Mouse (Mus musculus) layer of hippocampus, adult 11-12 months (tissue): ENCODE measurements at regions not wholly inside any gene's neighbourhood (a gene's known extent, or its start where the extent isn't known, plus 50 kb on each side); places are given as distances from the start of the nearest gene placed in this dataset.

Experiments used
- DNase-seq: peaks from one replicate; pipeline ENCODE4 v3.0.0; 2022; ENCODE audit warnings: low spot score

GRCm38 (mm10) chr4:47622851-47623743 lies 148.6 kb downstream of the Sec61b start:
- DNase-seq: no peak

GRCm38 (mm10) chr4:47630006-47630405 lies 155.5 kb downstream of the Sec61b start:
- no peak for DNase-seq

- DNase-seq: no peak
Measured at GRCm38 (mm10) chr4:47630427-47630826, 156.0 kb downstream of the Sec61b start.

GRCm38 (mm10) chr4:47638876-47639494 lies 164.5 kb downstream of the Sec61b start:
- no peak for DNase-seq

GRCm38 (mm10) chr4:47645093-47645492 lies 170.6 kb downstream of the Sec61b start:
- no peak for DNase-seq

GRCm38 (mm10) chr4:47648701-47649100 lies 174.2 kb downstream of the Sec61b start:
- DNase-seq: no peak

- no peak for DNase-seq
Measured at GRCm38 (mm10) chr4:47649951-47650350, 175.5 kb downstream of the Sec61b start.

GRCm38 (mm10) chr4:47651521-47651920 lies 177.1 kb downstream of the Sec61b start:
- DNase-seq: no peak

GRCm38 (mm10) chr4:47653143-47653542 lies 178.7 kb downstream of the Sec61b start:
- DNase-seq: no peak

GRCm38 (mm10) chr4:47669519-47669918 lies 195.1 kb downstream of the Sec61b start:
- no peak for DNase-seq

- DNase-seq: no peak
Measured at GRCm38 (mm10) chr4:47670476-47670875, 196.0 kb downstream of the Sec61b start.

- DNase-seq: no peak
Measured at GRCm38 (mm10) chr4:47671362-47671761, 196.9 kb downstream of the Sec61b start.

- no peak for DNase-seq
Measured at GRCm38 (mm10) chr4:47681141-47681540, 206.7 kb downstream of the Sec61b start.

- no peak for DNase-seq
Measured at GRCm38 (mm10) chr4:47691207-47691606, 216.7 kb downstream of the Sec61b start.

- no peak for DNase-seq
Measured at GRCm38 (mm10) chr4:47692654-47693053, 218.2 kb downstream of the Sec61b start.

GRCm38 (mm10) chr4:47693221-47693620 lies 218.8 kb downstream of the Sec61b start:
- DNase-seq: peak; percentile 64

- no peak for DNase-seq
Measured at GRCm38 (mm10) chr4:47697071-47697470, 222.6 kb downstream of the Sec61b start.

GRCm38 (mm10) chr4:47698514-47698913 lies 224.1 kb downstream of the Sec61b start:
- DNase-seq: peak; percentile 22

- DNase-seq: no peak
Measured at GRCm38 (mm10) chr4:47698926-47699325, 224.5 kb downstream of the Sec61b start.

- no peak for DNase-seq
Measured at GRCm38 (mm10) chr4:47703501-47703900, 229.0 kb downstream of the Sec61b start.

GRCm38 (mm10) chr4:47704607-47705006 lies 230.1 kb downstream of the Sec61b start:
- DNase-seq: no peak

GRCm38 (mm10) chr4:47707966-47708365 lies 233.5 kb downstream of the Sec61b start:
- peak; percentile 83 for DNase-seq

GRCm38 (mm10) chr4:47713387-47713786 lies 238.9 kb downstream of the Sec61b start:
- DNase-seq: no peak
